Mouse (Mus musculus): ENCODE data around the gene Zfp2. TPM values are rescaled to one million over a fixed set of nuclear protein-coding genes. Genes with fewer than 3 reads are reported as not detected.

The Zfp2 gene
- total and polyA plus RNA-seq, 3 experiments, result not detected

DNA sequence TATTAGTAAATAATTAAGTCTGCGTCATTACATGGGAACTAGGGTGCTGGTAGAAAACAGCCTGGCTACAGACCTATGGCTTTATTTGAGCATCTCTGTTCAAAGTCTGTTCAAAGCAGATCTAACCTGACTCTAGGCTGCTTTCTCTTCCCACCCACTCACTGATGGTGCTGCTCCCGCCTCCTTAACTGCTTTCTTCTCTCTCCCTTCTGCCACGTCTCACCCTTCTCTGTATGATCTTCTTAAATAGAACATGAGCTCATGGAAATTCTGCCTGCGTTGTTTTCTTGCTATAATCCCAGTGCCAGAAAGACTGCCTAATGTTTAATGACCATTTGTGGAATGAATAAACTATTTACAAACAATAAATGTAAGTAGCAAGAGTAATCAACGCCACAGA, 7.8 kb downstream of the Zfp2 start:
- peaks cover 71% of the 10 kb centered on the region for H3K27me3 ChIP-seq (replicated peaks)
- H3K36me3 ChIP-seq (replicated peaks in 1 of 2; ENCODE audit: control insufficient read depth in 1 of 2, insufficient read depth in 1 of 2, low read length in 1 of 2), result no peaks in the 10 kb centered on the region
- no peak overlapping the region for H3K27ac ChIP-seq (ENCODE audit: insufficient read depth, low read depth)
- H3K4me1 ChIP-seq (ENCODE audit: control insufficient read depth in 1 of 2, insufficient read depth in 2 of 2), result no peaks in the 10 kb centered on the region
- H3K79me2 ChIP-seq (replicated peaks; ENCODE audit: control insufficient read depth, extremely low read depth, insufficient read depth, poor library complexity, severe bottlenecking), result no peaks in the 10 kb centered on the region
- TF ChIP-seq MAX (IDR thresholded peaks at IDR 0.05; ENCODE audit: low read length), result no peak
- no peak for TF ChIP-seq JUN (IDR thresholded peaks at IDR 0.05; ENCODE audit: insufficient read depth, low read depth, low read length)
- TF ChIP-seq MAZ (IDR thresholded peaks at IDR 0.05; ENCODE audit: low read depth, low read length), result no peak
- TF ChIP-seq KAT2A (IDR thresholded peaks at IDR 0.05; ENCODE audit: insufficient replicate concordance, low read length), result no peak
- no peak for TF ChIP-seq ELF1 (IDR thresholded peaks at IDR 0.05; ENCODE audit: low read depth, low read length)
- no peak for TF ChIP-seq ETS1 (conservative IDR thresholded peaks at IDR 0.05; ENCODE audit: low read depth, low read length)
- no peak for TF ChIP-seq UBTF (IDR thresholded peaks at IDR 0.05; ENCODE audit: low read depth, low read length)
- TF ChIP-seq SIN3A (IDR thresholded peaks at IDR 0.05; ENCODE audit: low read length), result no peak
- no peak for TF ChIP-seq MYC (IDR thresholded peaks at IDR 0.05; ENCODE audit: low read depth, low read length)
- TF ChIP-seq JUND (conservative IDR thresholded peaks at IDR 0.05; ENCODE audit: low read depth, low read length), result no peak
- TF ChIP-seq NRF1 (IDR thresholded peaks at IDR 0.05; ENCODE audit: low read depth, low read length), result no peak
- no peak for TF ChIP-seq ZKSCAN1 (IDR thresholded peaks at IDR 0.05; ENCODE audit: borderline replicate concordance, low read depth, low read length)
- no peak for TF ChIP-seq USF1 (IDR thresholded peaks at IDR 0.05; ENCODE audit: low read depth, low read length)
- TF ChIP-seq GABPA (IDR thresholded peaks at IDR 0.05; ENCODE audit: insufficient replicate concordance, low read depth, low read length), result no peak
- no peak for TF ChIP-seq EP300 (IDR thresholded peaks at IDR 0.05; ENCODE audit: low read length)
- TF ChIP-seq MEF2A (IDR thresholded peaks at IDR 0.05; ENCODE audit: borderline replicate concordance, low read depth, low read length), result no peak
- H3K9ac ChIP-seq (ENCODE audit: insufficient read depth, low read depth), result no peak overlapping the region
- in situ Hi-C loops (cut with MboI; ENCODE audit: low pct_ligation_motif_present, low pct_unique_long_range_greater_than_20kb, low sequenced_read_pairs), result no loop called here
- H3K4me3 ChIP-seq (replicated peaks in 1 of 3; ENCODE audit: low read depth in 2 of 3, low read length in 2 of 3, poor library complexity in 1 of 3), result no peak overlapping the region
- H3K4me2 ChIP-seq (ENCODE audit: insufficient read depth, low read depth, poor library complexity, severe bottlenecking), result no peak overlapping the region
- no peak for DNase-seq (ENCODE audit: extremely low read depth)
- dilution Hi-C loops (cut with MboI; ENCODE audit: extremely low pct_ligation_motif_present, extremely low pct_unique_long_range_greater_than_20kb, low sequenced_read_pairs), result no loop called here
- peaks cover 28% of the 10 kb centered on the region for H3K9me3 ChIP-seq (replicated peaks; ENCODE audit: low read length)

DNA sequence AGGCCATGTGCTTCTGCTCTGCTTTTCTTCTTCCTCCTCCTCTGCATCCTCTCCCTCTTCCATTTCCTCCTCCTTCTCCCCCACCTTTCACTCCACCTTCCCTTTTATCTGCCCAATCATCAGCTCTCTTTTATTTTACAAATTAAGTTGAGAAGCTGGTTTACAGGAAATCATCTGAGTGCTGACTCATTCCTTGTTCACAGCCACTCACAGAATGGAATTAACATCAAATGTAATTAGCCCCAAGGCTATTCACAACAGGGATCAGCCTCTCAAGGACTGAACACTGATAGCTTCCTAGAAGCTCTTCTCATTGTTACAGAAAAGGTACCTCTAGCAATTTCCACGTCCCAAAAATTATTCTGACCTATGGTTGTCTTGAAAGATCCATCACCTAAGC, 18.6 kb downstream of the Zfp2 start:
- TF ChIP-seq E2F4 (IDR thresholded peaks at IDR 0.05; ENCODE audit: insufficient replicate concordance, low read depth, low read length), result no peak
- TF ChIP-seq MAZ (IDR thresholded peaks at IDR 0.05; ENCODE audit: low read depth, low read length), result no peak
- no peak for TF ChIP-seq CHD1 (IDR thresholded peaks at IDR 0.05; ENCODE audit: low read depth, low read length)
- TF ChIP-seq KAT2A (IDR thresholded peaks at IDR 0.05; ENCODE audit: insufficient replicate concordance, low read length), result no peak
- TF ChIP-seq TCF12 (IDR thresholded peaks at IDR 0.05; ENCODE audit: low read depth, low read length), result no peak
- TF ChIP-seq RAD21 (IDR thresholded peaks at IDR 0.05; ENCODE audit: low read depth, low read length), result no peak
- TF ChIP-seq ETS1 (conservative IDR thresholded peaks at IDR 0.05; ENCODE audit: low read depth, low read length), result no peak
- TF ChIP-seq ZNF384 (IDR thresholded peaks at IDR 0.05; ENCODE audit: low read depth, low read length), result no peak
- TF ChIP-seq RCOR1 (conservative IDR thresholded peaks at IDR 0.05; ENCODE audit: low read depth, low read length), result no peak
- TF ChIP-seq ZC3H11A (IDR thresholded peaks at IDR 0.05; ENCODE audit: low read depth, low read length), result no peak
- no peak for TF ChIP-seq CHD2 (IDR thresholded peaks at IDR 0.05; ENCODE audit: low read length)
- TF ChIP-seq MEF2A (IDR thresholded peaks at IDR 0.05; ENCODE audit: borderline replicate concordance, low read depth, low read length), result no peak
- dilution Hi-C loops (cut with MboI; ENCODE audit: extremely low pct_ligation_motif_present, extremely low pct_unique_long_range_greater_than_20kb, low sequenced_read_pairs), result no loop called here
- H3K4me3 ChIP-seq (replicated peaks in 1 of 3; ENCODE audit: low read depth in 2 of 3, low read length in 2 of 3, poor library complexity in 1 of 3), result no peak overlapping the region

More for the DNA sequence above, 18.6 kb downstream of the Zfp2 start:
- Histone ChIP-seq H3K9me3 (replicated peaks; ENCODE audit: low read length) (peaks cover 56% of the 10 kb centered on the region), H3K4me1 (ENCODE audit: control insufficient read depth in 1 of 2, insufficient read depth in 2 of 2) (no peaks in the 10 kb centered on the region), H3K9ac (ENCODE audit: insufficient read depth, low read depth) (no peak overlapping the region), H3K79me2 (replicated peaks; ENCODE audit: control insufficient read depth, extremely low read depth, insufficient read depth, poor library complexity, severe bottlenecking) (no peaks in the 10 kb centered on the region), H3K36me3 (replicated peaks in 1 of 2; ENCODE audit: control insufficient read depth in 1 of 2, insufficient read depth in 1 of 2, low read length in 1 of 2) (no peaks in the 10 kb centered on the region), H3K27ac (ENCODE audit: insufficient read depth, low read depth) (no peak overlapping the region), H3K27me3 (replicated peaks) (peaks cover 8% of the 10 kb centered on the region), H3K4me2 (ENCODE audit: insufficient read depth, low read depth, poor library complexity, severe bottlenecking) (no peak overlapping the region)
- in situ Hi-C loops (cut with MboI; ENCODE audit: low pct_ligation_motif_present, low pct_unique_long_range_greater_than_20kb, low sequenced_read_pairs), result no loop called here
- DNase-seq (ENCODE audit: extremely low read depth), result no peak
